Mouse (Mus musculus): ENCODE results near the gene Mef2a.
"Not testable (repeated sequence)": the region's sequence is repeated elsewhere in the genome, so short reads cannot be mapped to it uniquely, and the experiment has no call there.

Mef2a gene

GRCm38 (mm10) chr7:67369645-67370044, 3.0 kb downstream of the Mef2a start:
- no peak for DNase-seq (ENCODE audit: low spot score)

GRCm38 (mm10) chr7:67368394-67368793, 4.3 kb downstream of the Mef2a start:
- no peak for DNase-seq (ENCODE audit: low spot score)

- DNase-seq (ENCODE audit: low spot score) = no peak
Measured at GRCm38 (mm10) chr7:67360588-67360987, 12.1 kb downstream of the Mef2a start.

- DNase-seq (ENCODE audit: low spot score) = no peak
Measured at GRCm38 (mm10) chr7:67359863-67360262, 12.8 kb downstream of the Mef2a start.

GRCm38 (mm10) chr7:67355870-67356269, 16.8 kb downstream of the Mef2a start:
- no peak for DNase-seq (ENCODE audit: low spot score)

- no peak for DNase-seq (ENCODE audit: low spot score)
Measured at GRCm38 (mm10) chr7:67353667-67354066, 19.0 kb downstream of the Mef2a start.

GRCm38 (mm10) chr7:67352989-67353388, 19.7 kb downstream of the Mef2a start:
- no peak for DNase-seq (ENCODE audit: low spot score)

GRCm38 (mm10) chr7:67344443-67344842, 28.2 kb downstream of the Mef2a start:
- DNase-seq (ENCODE audit: low spot score) = no peak

- DNase-seq (ENCODE audit: low spot score) = peak; percentile 16
Measured at GRCm38 (mm10) chr7:67342067-67342625, 30.5 kb downstream of the Mef2a start.

GRCm38 (mm10) chr7:67320359-67320758, 52.3 kb downstream of the Mef2a start:
- DNase-seq (ENCODE audit: low spot score) = no peak

GRCm38 (mm10) chr7:67318697-67319096, 54.0 kb downstream of the Mef2a start:
- no peak for DNase-seq (ENCODE audit: low spot score)

GRCm38 (mm10) chr7:67313200-67313599, 59.5 kb downstream of the Mef2a start:
- no peak for DNase-seq (ENCODE audit: low spot score)

- no peak for DNase-seq (ENCODE audit: low spot score)
Measured at GRCm38 (mm10) chr7:67310151-67310550, 62.5 kb downstream of the Mef2a start.

- DNase-seq (ENCODE audit: low spot score) = no peak
Measured at GRCm38 (mm10) chr7:67308102-67308501, 64.6 kb downstream of the Mef2a start.

GRCm38 (mm10) chr7:67307078-67307477, 65.6 kb downstream of the Mef2a start:
- DNase-seq (ENCODE audit: low spot score) = no peak

GRCm38 (mm10) chr7:67304937-67305336, 67.7 kb downstream of the Mef2a start:
- no peak for DNase-seq (ENCODE audit: low spot score)

GRCm38 (mm10) chr7:67296419-67296818, 76.2 kb downstream of the Mef2a start:
- DNase-seq (ENCODE audit: low spot score) = no peak

GRCm38 (mm10) chr7:67291356-67291755, 81.3 kb downstream of the Mef2a start:
- DNase-seq (ENCODE audit: low spot score) = no peak

- no peak for DNase-seq (ENCODE audit: low spot score)
Measured at GRCm38 (mm10) chr7:67287456-67287855, 85.2 kb downstream of the Mef2a start.

GRCm38 (mm10) chr7:67283581-67283980, 89.1 kb downstream of the Mef2a start:
- DNase-seq (ENCODE audit: low spot score) = no peak

- DNase-seq (ENCODE audit: low spot score) = not testable (repeated sequence)
Measured at GRCm38 (mm10) chr7:67270447-67270846, 102.2 kb downstream of the Mef2a start.

- DNase-seq (ENCODE audit: low spot score) = peak; percentile 62
Measured at GRCm38 (mm10) chr7:67259828-67260563, 112.7 kb downstream of the Mef2a start.

GRCm38 (mm10) chr7:67246067-67246466, 126.6 kb downstream of the Mef2a start:
- DNase-seq (ENCODE audit: low spot score) = no peak

- DNase-seq (ENCODE audit: low spot score) = no peak
Measured at GRCm38 (mm10) chr7:67245255-67245654, 127.4 kb downstream of the Mef2a start.

Measured in adipocyte (in vitro differentiated cells).